Mouse (Mus musculus) heart, adult 9 months (tissue): ENCODE results near the gene Gabrr2.
A peak's percentile ranks its signal among the peaks of the same experiment; 100 is the strongest.
"Not testable (repeated sequence)": the region's sequence is repeated elsewhere in the genome, so short reads cannot be mapped to it uniquely, and the experiment has no call there.

Experiments
- DNase-seq, 2 experiments: peaks; one replicate each; pipeline ENCODE4 v3.0.0; 2022; ENCODE audit warnings: low spot score in 2 of 2

Gabrr2 gene

GRCm38 (mm10) chr4:33070326-33070725, 7.5 kb downstream of the Gabrr2 start:
- DNase-seq: no peak

- DNase-seq: no peak
These were observed 8.5 kb downstream of the Gabrr2 start for GRCm38 (mm10) chr4:33071337-33071736.

DNA sequence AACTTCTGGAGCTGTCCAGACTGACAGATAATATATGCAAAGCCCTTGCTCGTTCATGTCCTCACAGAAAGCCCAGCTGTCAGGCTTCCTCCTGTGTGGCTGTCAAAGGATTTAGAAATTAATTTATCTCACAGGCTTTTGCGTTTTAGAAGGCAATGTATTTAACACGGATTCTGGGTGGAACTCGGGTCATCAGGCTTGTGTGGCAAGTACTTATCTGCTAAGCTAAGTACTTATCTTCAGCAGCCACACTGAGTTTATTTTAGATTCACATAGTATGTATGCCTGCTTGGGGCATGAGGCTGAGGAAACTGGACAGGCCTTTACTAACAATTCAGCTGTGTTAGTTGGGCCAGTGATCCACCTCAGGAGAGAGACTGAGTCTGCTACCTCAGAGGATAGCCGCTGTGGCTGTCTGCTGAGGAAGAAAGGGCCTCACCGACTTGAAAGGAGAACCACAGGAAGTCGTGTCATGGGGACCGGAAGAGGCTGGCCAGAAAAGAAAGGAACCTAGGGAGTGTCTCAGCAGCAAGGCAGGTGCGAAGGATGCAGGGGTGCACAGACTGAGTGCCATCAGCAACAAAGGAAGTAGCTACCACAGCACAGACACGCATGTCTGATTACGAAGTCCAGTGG, 9.8 kb downstream of the Gabrr2 start:
- DNase-seq: no peak

DNA sequence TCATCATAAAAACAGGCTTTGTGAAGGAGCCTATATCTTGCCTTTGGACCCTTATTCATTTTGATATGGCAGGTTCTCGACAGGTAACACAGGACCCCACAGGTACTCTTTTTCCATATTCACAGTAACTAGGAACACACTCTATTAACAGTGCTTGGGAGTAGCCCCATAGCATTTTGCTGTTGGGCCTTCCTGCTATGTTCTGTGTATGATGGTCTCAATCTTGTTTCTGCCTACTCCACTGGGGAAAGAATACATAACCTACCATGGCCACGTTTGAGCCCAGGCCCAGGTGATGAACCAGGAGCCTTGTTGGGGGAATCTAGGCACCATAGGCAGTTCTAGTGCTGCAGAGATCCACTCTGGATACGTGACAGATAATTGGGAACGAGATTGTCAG, 11.6 kb downstream of the Gabrr2 start:
- DNase-seq: no peak

DNA sequence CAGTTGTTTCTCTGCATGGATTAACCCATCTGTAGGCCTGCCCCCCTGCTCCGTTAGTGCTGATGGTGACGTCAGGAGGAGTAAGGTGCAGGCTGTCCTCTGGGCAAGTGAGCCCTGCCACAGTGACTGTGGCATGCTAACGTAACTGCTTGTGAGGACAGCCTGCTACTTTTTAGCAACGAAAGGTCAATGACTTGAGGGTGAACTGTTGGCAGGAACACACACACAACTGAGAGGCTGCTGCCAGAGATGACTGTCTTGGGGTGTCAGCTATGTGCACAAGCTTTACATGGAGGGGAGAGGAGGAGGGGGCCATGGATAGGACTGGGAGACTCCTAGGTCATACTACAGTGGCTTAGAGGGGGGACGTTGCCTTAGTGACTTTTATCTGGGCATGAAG, 12.1 kb downstream of the Gabrr2 start:
- DNase-seq: no peak

DNA sequence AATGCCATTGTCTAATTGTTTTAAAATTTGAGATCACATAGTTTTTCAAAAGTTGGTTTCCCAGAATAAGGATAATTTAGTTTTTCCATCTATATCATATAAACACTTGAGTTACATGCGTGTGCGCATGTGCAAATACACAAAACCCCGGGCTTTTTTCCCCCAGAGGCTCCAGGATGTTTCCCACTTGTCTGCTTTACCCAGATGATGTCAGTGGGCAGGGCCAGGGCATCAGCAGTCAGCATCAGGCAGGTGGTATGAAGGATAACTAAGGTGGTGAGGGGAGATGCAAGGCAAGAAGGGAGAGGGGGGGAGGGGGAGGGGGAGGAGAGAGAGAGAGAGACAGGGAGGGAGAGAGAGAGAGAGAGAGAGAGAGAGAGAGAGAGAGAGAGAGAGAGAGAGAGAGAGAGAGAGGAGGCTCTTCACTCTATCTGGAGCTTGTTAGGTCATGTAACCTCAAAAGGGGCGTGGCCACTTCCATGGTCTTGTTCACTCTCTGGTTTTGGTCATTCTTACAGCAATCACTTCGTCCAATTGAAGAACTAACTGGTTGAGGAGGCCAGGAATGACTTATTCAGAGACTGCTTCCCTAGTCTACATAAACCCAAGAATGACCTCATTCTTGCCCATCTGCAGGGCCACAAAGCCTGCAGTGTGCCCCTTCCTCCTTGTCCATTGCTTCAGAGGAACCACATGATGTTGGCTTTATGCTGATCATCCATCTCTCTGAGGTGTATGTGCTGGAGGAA, 13.2 kb downstream of the Gabrr2 start:
- DNase-seq: no peak

DNA sequence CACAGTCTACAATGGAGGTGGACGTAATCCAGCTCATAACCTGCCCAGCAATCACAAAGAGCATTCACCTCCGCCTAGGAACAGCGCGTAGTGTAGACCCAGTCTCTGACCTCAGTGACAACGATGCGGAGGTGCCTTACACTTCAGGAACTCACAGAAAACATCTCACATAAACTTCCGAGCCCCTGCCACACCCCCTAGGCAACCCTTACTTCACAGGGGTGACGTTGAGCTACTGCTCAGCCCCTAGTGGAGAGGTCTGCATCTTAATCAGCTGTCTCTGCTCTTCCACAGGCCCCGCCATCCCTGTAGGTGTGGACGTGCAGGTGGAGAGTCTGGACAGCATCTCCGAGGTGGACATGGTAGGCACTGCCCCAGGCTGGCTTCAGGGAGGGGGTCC, 14.4 kb downstream of the Gabrr2 start:
- no peak for DNase-seq

DNA sequence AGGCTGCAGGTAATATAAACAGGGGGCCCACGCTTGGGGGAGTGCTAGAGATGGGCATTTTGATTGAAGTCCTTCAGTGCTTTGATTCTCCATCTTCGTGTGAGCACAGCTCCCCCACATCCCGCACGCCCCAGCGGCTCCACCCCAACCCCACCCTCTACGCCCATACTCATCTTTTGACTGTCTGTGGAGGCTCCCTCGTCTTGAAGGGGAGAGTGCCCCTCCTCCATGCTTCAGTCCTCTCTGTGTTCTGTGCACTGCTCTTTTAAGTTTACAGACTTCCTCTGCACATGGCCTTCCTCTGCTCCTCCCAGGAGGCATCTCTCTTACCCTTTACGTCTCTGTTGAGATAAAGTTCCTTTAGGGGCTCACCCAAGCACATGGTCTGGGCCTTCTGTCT, 14.9 kb downstream of the Gabrr2 start:
- DNase-seq: no peak

DNA sequence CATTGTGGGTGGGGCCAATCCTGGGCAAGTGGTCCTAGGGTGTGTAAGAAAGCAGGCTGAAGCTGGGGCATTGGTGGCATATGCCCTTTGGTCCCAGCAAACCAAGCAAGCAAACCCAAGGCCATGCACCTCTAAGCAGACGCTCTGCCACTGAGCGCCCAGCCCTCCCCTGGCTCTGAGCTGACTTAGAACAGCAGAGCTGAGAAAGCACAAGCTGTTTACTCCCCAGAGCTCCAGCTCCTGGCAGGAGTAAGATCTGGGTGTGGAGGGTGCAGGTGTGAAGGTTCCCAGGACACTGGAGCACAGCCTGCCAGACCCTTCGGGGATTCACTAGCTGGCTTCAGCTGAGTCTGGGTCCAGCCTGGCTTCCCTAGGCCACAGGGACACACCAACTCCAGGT, 15.7 kb downstream of the Gabrr2 start:
- DNase-seq: no peak

GRCm38 (mm10) chr4:33099118-33099694, 36.4 kb downstream of the Gabrr2 start:
- no peak for DNase-seq

GRCm38 (mm10) chr4:33109720-33110458, 47.1 kb downstream of the Gabrr2 start:
- no peak for DNase-seq

DNA sequence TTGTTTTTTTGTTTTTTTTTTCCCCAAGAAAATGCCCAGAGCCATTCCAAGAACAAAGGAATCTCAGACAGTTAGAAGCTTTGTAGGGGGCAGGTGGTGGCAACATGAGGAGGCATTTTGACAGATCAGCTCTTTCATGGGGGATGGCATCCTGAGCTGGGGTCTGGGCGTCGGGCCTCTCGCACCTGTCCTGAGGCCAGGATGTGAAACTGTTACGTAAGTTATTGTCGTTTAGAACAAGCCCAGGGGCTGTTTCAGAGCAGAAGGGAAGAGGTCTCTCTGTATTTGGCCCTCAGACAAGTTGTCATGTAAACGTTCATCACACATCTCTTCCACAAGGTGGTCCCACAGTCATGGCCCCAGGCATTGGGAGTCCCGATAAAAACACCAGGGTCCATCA, 48.0 kb downstream of the Gabrr2 start:
- no peak for DNase-seq

GRCm38 (mm10) chr4:33111358-33111757, 48.6 kb downstream of the Gabrr2 start:
- no peak for DNase-seq

DNA sequence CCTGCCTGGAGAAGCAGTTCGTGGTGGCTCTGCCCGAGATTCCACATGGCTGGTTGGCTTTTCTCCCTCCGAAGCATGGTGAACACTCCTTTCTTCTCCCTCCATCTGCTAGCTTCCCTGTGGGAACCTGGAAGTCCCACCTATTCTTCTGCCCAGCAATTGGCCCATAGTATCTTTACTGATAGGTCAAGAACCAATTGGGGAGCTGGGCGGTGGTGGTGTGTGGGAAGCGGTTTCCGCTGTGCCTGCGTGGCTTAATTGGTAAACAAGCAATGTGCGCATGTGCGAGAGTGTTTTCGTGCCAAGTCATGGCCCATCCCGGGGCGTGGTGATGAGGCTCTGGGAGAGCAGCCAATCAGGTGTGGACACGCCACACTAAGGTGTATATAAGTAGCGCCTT, 50.1 kb downstream of the Gabrr2 start:
- not testable (repeated sequence) for DNase-seq

GRCm38 (mm10) chr4:33119118-33119517, 56.3 kb downstream of the Gabrr2 start:
- DNase-seq: peak in 1 of 2 experiments; percentile 58

GRCm38 (mm10) chr4:33124493-33124892, 61.7 kb downstream of the Gabrr2 start:
- peak in 1 of 2 experiments; percentile 22 for DNase-seq

DNA sequence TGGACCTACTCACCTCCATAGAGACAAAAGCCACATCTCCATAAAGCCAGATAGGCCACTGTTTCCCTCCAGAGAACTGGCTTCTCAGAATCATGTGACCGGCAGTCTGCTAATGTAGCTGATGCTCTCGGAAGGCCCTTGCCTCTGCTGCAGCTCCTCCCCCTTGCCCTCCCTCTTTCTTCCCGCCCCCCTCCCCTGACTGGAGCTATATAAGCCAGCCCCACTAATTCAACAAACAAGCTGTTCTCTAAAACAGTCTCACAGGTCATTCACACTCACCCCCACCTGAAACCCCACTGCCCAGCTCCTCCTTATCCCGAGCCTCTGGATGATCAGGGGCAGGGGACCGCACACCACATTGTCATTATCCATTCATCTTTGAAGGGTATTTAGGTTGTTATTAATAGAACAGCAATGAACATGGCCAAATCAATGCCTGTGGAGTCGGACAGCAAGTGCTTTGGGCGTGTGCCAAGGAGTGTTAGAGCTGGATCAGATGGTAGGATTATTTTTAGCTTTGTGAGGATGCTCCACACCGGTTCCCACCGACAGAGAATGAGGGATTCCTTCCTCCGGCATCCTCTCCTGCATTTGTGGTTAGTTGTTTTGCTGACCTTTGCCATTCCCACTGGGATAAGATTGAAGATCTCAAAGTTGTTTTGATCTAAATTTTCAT, 62.7 kb downstream of the Gabrr2 start:
- DNase-seq: no peak

- DNase-seq: no peak
These were observed 69.4 kb downstream of the Gabrr2 start, which contains the start of gene Gabrr1 for GRCm38 (mm10) chr4:33132221-33132620. Gene Gabrr1, plus strand, starts transcription at chr4:33132521.
